Mouse (Mus musculus): ENCODE data around the gene Cd24a. TPM values are rescaled to one million over a fixed set of nuclear protein-coding genes. Genes with fewer than 3 reads are reported as not detected.

Gene Cd24a
- polyA plus RNA-seq (2017; shearing (Covaris generic)) = 0.82 TPM

DNA sequence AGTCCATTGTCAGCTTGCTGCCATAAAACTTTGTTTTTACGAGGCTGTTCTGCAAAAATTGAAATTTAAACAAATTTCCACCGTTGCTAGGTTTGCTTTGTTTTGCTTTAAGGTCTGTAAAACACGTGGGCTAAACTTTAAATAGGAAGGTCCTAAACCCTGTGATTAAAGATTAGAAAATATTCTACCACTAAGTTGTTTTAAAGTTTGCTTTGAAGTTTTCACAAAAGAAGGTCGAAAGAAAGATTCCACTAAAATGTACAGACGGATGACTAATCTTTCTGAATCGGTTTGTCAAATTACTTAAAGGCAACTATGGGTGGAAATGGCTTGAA, at the start of gene Cd24a:
Cd24a (plus strand) TSS at position 288 of the 335 bp plus-strand sequence.

DNA sequence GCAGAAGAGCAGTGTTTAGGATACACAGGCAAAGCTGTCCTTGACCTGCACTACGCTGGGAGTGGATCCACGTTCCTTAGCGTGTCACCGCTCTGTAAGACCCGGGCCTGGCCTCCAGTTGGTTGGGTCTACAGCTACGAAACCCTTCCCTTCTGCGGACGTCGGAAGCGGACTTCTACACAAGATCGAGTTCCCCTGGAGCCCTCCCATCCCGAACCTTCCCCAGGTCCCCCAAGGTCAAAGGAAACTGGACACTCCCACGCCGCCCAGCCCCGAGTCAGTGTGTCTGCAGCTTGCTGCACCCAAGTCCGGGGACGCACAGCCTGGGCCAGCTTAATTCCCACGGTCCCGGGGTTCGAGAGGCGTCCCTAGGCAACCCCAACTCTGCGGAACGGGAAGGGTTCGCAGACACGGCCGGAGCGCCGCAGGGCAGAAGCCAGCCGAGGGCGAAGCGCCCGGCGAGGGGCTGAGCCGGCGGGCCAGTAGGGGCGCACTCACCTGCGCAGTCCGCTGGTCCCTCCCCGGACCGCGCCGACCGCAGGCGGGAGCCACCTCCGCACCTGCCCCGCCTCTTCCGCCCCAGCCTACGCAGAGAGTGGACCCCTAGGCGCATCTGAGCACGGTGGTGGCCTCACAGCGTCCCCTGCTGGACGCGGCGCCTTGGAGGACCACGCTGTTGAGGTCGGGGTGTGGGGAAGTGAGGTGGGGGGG, 37.5 kb upstream of the Cd24a start, which contains the start of gene 1700021F05Rik:
1700021F05Rik (minus strand) TSS at position 553 of the 711 bp plus-strand sequence.

Other genes with a start within 250 kb of the Cd24a start
- gene Bend3, start 99.5 kb upstream of the Cd24a start, polyA plus RNA-seq (2017; shearing (Covaris generic)) = 9.7 TPM
- 40.6 TPM for gene Gm9803, start 54.2 kb upstream of the Cd24a start, polyA plus RNA-seq (2017; shearing (Covaris generic))
- gene 1700021F05Rik, start 37.3 kb upstream of the Cd24a start, polyA plus RNA-seq (2017; shearing (Covaris generic)) = 11.2 TPM

Data from effector memory CD4-positive, alpha-beta T cell, adult 5 months (primary cell).